Mouse (Mus musculus) limb, embryonic 12.5 days (tissue): ENCODE measurements at regions not wholly inside any gene's neighbourhood (a gene's known extent, or its start where the extent isn't known, plus 50 kb on each side); places are given as distances from the start of the nearest gene placed in this dataset.

Experiments
- ATAC-seq: fragments of 200-750 bp; cut with Nextera tagmentation; 2 replicates; pipeline ENCODE4 v1.8.0; 2017; ENCODE audit warnings: low read depth, moderate TSS enrichment; ENCODE audit not compliant: insufficient number of reproducible peaks, insufficient read depth, low FRiP score, low TSS enrichment
- H3K27ac ChIP-seq: fragments of 300-500 bp; sonication (generic); 2 replicates; pipeline ENCODE4 v1.5.1; 2016; ENCODE audit warnings: mild to moderate bottlenecking, moderate library complexity
- H3K27me3 ChIP-seq: fragments of 300-500 bp; sonication (generic); 2 replicates; pipeline ENCODE4 v1.6.1; 2016; ENCODE audit warnings: mild to moderate bottlenecking, moderate library complexity
- H3K36me3 ChIP-seq: fragments of 300-500 bp; sonication (generic); 2 replicates; pipeline ENCODE4 v1.6.1; 2016; ENCODE audit warnings: mild to moderate bottlenecking, moderate library complexity
- H3K4me1 ChIP-seq: fragments of 300-500 bp; sonication (generic); replicated peaks from 2 replicates; pipeline ENCODE4 v1.6.1; 2016
- H3K4me2 ChIP-seq: fragments of 300-500 bp; sonication (generic); 2 replicates; pipeline ENCODE4 v1.6.1; 2016; ENCODE audit warnings: mild to moderate bottlenecking, moderate library complexity
- H3K4me3 ChIP-seq: fragments of 300-500 bp; sonication (generic); replicated peaks from 2 replicates; pipeline ENCODE4 v1.5.1; 2016; ENCODE audit warnings: mild to moderate bottlenecking
- H3K9ac ChIP-seq: fragments of 300-500 bp; sonication (generic); replicated peaks from 2 replicates; pipeline ENCODE4 v1.6.1; 2016; ENCODE audit warnings: mild to moderate bottlenecking, moderate library complexity
- H3K9me3 ChIP-seq: fragments of 300-500 bp; sonication (generic); 2 replicates; pipeline ENCODE4 v1.6.1; 2016; ENCODE audit warnings: mild to moderate bottlenecking, moderate library complexity
- WGBS: fragments of 180-500 bp; shearing (Covaris S2); methylation state at CpG from one replicate; pipeline ENCODE4 v1.1.7; 2016; 5-methylcytosine and 5-hydroxymethylcytosine counted together

- peaks cover 23% of the 10 kb centered on the region for H3K4me1 ChIP-seq
- no peak for ATAC-seq
- WGBS = 69% methylated on average over 9 of the region's 9 CpGs
- no peaks in the 10 kb centered on the region for H3K9me3 ChIP-seq
- no peak overlapping the region for H3K4me2 ChIP-seq
- H3K27me3 ChIP-seq = peaks cover 54% of the 10 kb centered on the region
- no peak overlapping the region for H3K4me3 ChIP-seq
- H3K9ac ChIP-seq = no peak overlapping the region
- no peaks in the 10 kb centered on the region for H3K36me3 ChIP-seq
- no peak overlapping the region for H3K27ac ChIP-seq
Observed at GRCm38 (mm10) chr5:119776106-119776887, 56.2 kb upstream of the Tbx5 start.

GRCm38 (mm10) chr5:119777836-119778235 is 54.6 kb upstream of the Tbx5 start:
- no peak overlapping the region for H3K4me2 ChIP-seq
- H3K4me1 ChIP-seq = peaks cover 23% of the 10 kb centered on the region
- no peak overlapping the region for H3K27ac ChIP-seq
- ATAC-seq = no peak
- 14% methylated on average over 2 of the region's 2 CpGs for WGBS
- H3K9me3 ChIP-seq = no peaks in the 10 kb centered on the region
- no peak overlapping the region for H3K4me3 ChIP-seq
- H3K36me3 ChIP-seq = no peaks in the 10 kb centered on the region
- H3K9ac ChIP-seq = no peak overlapping the region
- peaks cover 60% of the 10 kb centered on the region for H3K27me3 ChIP-seq

DNA sequence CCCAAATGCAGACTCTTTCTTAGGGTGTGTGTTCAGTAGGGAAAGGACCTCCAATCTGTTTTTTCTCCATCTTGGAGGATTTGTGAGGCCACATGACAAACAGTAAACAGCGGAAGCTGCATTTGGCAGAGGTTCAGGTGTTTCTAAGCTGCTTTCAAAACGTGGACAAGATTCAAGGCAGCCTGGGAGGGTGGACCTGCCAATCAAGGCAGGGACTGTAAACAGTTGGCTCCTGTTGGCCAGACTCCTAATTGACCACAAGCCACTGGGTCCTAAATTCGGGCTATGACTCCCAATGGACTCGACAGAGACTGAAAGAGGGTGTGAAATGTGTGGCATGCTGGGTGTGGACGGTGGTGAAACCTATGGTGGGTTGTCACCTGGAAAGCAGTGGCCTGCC is 51.1 kb upstream of the Tbx5 start:
- no peak overlapping the region for H3K27ac ChIP-seq
- 54% methylated on average over 5 of the region's 5 CpGs for WGBS
- H3K4me1 ChIP-seq = peaks cover 20% of the 10 kb centered on the region

More for the DNA sequence above, 51.1 kb upstream of the Tbx5 start:
- Histone ChIP-seq H3K4me2 (no peak overlapping the region), H3K36me3 (no peaks in the 10 kb centered on the region), H3K9ac (no peak overlapping the region), H3K9me3 (peaks cover 5% of the 10 kb centered on the region; the same call in 1 of the 2 replicates), H3K4me3 (no peak overlapping the region), H3K27me3 (peaks cover 48% of the 10 kb centered on the region)
- ATAC-seq = no peak
